Comparison of ENCODE assay signal across 13 mouse cellular contexts in the genomic region with DNA sequence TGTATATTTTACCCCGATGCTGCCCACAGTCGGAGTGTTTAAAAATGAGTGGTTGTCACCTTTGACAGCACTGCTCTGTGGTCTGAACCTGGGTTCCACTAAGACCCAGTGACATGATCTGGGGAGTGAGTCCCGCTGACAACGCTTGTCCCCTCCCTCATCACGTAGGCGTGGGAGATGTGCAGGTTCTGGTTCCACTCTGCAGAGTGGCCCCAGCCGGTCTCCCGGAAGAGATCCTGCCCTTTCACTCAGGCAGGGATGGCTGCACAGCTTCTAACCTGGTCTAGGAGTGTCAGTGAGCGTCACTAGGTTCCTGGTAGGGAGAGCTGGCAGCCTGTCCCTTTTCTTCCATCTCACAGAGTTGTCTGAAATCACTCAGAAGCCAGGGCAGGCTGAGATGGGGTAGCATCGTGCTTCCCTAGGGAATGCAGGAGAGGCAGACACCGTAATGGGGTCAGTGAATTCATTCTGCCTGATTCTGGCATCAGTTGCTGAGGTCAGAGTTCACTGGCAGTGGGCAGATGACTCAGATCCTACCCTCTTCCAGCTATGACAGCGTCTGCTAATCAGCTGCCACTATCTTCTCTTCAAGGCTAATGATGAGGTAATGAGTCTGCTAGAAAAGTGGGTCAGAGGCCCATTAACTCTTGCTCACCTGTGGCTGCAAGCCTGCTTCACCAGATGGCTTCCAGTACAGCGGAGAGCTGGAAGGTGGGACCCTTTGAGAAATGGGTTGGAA. TPM values are rescaled to one million over a fixed set of nuclear protein-coding genes. Genes with fewer than 3 reads are reported as not detected.
A peak's percentile ranks its signal among the peaks of the same experiment; 100 is the strongest.
DNase-seq lines count a peak whose midpoint lies in the region; ATAC-seq and TF ChIP-seq lines count a peak whose summit lies in the region.
"Had no signal": no experiment of that assay in that cellular context is flagged by ENCODE, and none has a peak within 500 bp of the region (broad histone marks: within the 10 kb centered on the region; RNA-seq: fewer than 3 reads in every experiment).

No protein-coding gene starts in this region.

- H3K27me3 ChIP-seq in heart, embryonic 10.5 days (ENCODE audit: insufficient read depth, poor library complexity, severe bottlenecking), result no peaks in the 10 kb centered on the region
- no peaks in the 10 kb centered on the region for H3K27me3 ChIP-seq in hindbrain, postnatal 0 days (ENCODE audit: insufficient read depth, low read length)

- ATAC-seq in activated CD4-positive, CD25-positive, alpha-beta regulatory T cell, adult 4 months, result peak; percentile 45
- peak; percentile 53; the same call in 1 of the 2 replicates for ATAC-seq in hindbrain, postnatal 0 days
- ATAC-seq: forebrain, embryonic 14.5 days had no signal

- WGBS in heart, embryonic 10.5 days, result 46% methylated on average over 13 of the region's 13 CpGs
- WGBS in hindbrain, postnatal 0 days, result 49% methylated on average over 13 of the region's 13 CpGs

- H3K4me1 ChIP-seq in heart, embryonic 10.5 days, result peaks cover 10% of the 10 kb centered on the region
- H3K4me1 ChIP-seq in hindbrain, postnatal 0 days (ENCODE audit: insufficient read depth, low read length), result no peaks in the 10 kb centered on the region

- no peak overlapping the region for H3K4me3 ChIP-seq in heart, embryonic 10.5 days
- no peak overlapping the region for H3K4me3 ChIP-seq in hindbrain, postnatal 0 days (ENCODE audit: low read length)

- H3K36me3 ChIP-seq in heart, embryonic 10.5 days, result no peaks in the 10 kb centered on the region
- no peaks in the 10 kb centered on the region for H3K36me3 ChIP-seq in hindbrain, postnatal 0 days (ENCODE audit: insufficient read depth, low read length)

- no peak overlapping the region for H3K4me2 ChIP-seq in hindbrain, postnatal 0 days (ENCODE audit: low read depth, low read length)

- no peak overlapping the region for H3K9ac ChIP-seq in hindbrain, postnatal 0 days (replicated peaks; ENCODE audit: low read length)

- H3K9me3 ChIP-seq in heart, embryonic 10.5 days, result no peaks in the 10 kb centered on the region
- no peaks in the 10 kb centered on the region for H3K9me3 ChIP-seq in hindbrain, postnatal 0 days (ENCODE audit: low read length)

- no peak for TF ChIP-seq CTCF in hindbrain, postnatal 0 days (IDR thresholded peaks at IDR 0.05; ENCODE audit: low read depth)

- 0 out of 2 replicates have a peak overlapping the region, but pooled peaks have one; percentile 11 for H3K27ac ChIP-seq in heart, embryonic 10.5 days
- H3K27ac ChIP-seq in hindbrain, postnatal 0 days, result no peak overlapping the region

- intact Hi-C loops in gastrocnemius, postnatal 14 days (cut with DNase I; ENCODE audit: low total_unique reads), result no loop called here

- no peak for DNase-seq in heart, embryonic 10.5 days (ENCODE audit: low spot score)
- DNase-seq in heart, adult 9 months (ENCODE audit: low spot score in 2 of 2), result no peak
- peak; percentile 44 for DNase-seq in 3T3-L1 (ENCODE audit: low read depth, low spot score)
- peak; percentile 21 for DNase-seq in hindbrain, postnatal 0 days (ENCODE audit: low spot score)
- DNase-seq in gastrocnemius, postnatal 14 days, result no peak
- DNase-seq in thymus, postnatal 4 days, result no peak
- no peak for DNase-seq in spleen, postnatal 14 days (ENCODE audit: low spot score in 2 of 2)
- DNase-seq: left cerebral cortex, postnatal 4 days; right cerebral cortex, postnatal 25 days; thymus, postnatal 14 days had no signal

RNA-seq across cellular contexts. Expression of gene Tox2, which starts 36.7 kb away (rescaled TPM):
- 1.7 and 2.0 TPM in 2 replicates for polyA plus RNA-seq in heart, embryonic 10.5 days (2016; fragmentation: Nextera tagmentation; extraction: Ambion mirVana)
- polyA plus RNA-seq in activated CD4-positive, CD25-positive, alpha-beta regulatory T cell, adult 4 months (2017; shearing (Covaris generic)), result 10 to 100 TPM in 1 of 2 experiments, 1 to 10 TPM in 1; 4.7 to 11.8 TPM
- total RNA-seq in hindbrain, postnatal 0 days (2014; rRNA removed), result 4.3 and 5.0 TPM in 2 replicates
- 15.2 and 19.1 TPM in 2 replicates for polyA plus RNA-seq in hindbrain, postnatal 0 days (2015; fragmentation: Nextera tagmentation; extraction: Ambion mirVana)
- under 1 TPM; 0.29 to 0.45 TPM for total RNA-seq in gastrocnemius, postnatal 14 days (2021)
- total RNA-seq: hematopoietic stem cell, adult 5-6 weeks had no signal

Comparison
In these comparisons a context has a peak if more than half of its experiments do, and no peak if none do; other contexts are left out.
1. DNase-seq: peak in 3T3-L1 (single experiment) and hindbrain, postnatal 0 days (single experiment); none in heart, embryonic 10.5 days (single experiment), heart, adult 9 months (0 of 2), gastrocnemius, postnatal 14 days (single experiment), thymus, postnatal 4 days (single experiment) and spleen, postnatal 14 days (0 of 2).